Mouse (Mus musculus): ENCODE results near the gene Hnrnph1.

Gene Hnrnph1

GRCm38 (mm10) chr11:50373086-50373485 lies 3.7 kb upstream of the Hnrnph1 start:
- no peak for DNase-seq (ENCODE audit: low spot score)

DNA sequence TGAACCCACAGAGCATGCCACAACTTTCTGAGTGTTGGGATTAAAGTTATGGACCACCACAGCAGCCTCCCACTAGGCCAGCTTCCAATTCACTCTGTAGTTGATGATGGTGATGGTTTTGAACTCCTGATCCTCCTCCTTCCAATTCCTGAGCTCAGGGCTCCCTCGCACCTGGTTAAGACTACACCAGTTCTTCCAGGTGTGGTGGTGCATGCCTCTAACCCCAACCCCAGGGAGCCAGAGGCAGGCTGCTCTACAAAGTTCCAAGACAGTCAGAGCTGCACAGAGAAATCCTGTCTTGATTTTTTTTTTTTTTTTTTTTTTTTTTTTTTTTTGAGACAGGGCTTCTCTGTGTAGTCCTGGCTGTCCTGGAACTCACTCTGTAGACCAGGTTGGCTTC lies 3.2 kb upstream of the Hnrnph1 start:
- DNase-seq (ENCODE audit: low spot score): no peak

DNA sequence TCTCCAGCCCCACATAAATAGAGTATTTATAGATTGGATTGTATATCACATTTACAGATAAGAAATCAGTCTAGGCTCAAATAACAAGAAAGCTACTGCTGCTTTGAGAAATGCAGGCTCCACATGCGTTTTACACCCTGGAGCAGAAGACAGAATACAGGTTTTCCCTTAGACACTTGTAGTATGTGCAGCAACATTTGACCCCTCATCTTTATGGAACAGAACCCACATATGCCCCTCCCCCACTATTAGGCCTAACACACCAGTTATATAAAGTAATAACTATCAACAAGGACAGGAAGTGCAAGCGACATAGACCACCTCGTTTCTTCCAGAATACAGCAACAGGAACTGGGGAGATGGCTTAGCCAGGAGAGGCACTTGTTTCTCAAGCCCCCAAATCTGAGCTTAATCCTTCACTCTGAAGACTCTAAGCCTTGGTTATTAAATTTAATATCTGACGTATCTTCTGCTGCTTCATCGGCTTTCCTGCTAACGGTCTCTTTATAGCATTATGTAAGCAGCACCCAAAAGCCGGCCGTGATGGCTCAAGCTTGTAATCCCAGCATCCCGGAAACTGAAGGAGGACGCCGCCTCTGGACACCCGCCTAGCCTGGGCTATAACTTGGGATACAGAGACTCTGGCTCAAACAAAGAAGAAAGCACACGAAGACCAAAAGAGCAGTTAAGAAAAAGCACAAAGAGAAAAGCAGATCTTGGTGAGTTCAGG lies 2.3 kb upstream of the Hnrnph1 start:
- no peak for DNase-seq (ENCODE audit: low spot score)

- DNase-seq (ENCODE audit: low spot score): no peak
Measured at GRCm38 (mm10) chr11:50375421-50375820, 1.4 kb upstream of the Hnrnph1 start.

- DNase-seq (ENCODE audit: low spot score): no peak
Measured at GRCm38 (mm10) chr11:50376156-50376790, 517 bp upstream of the Hnrnph1 start.

DNA sequence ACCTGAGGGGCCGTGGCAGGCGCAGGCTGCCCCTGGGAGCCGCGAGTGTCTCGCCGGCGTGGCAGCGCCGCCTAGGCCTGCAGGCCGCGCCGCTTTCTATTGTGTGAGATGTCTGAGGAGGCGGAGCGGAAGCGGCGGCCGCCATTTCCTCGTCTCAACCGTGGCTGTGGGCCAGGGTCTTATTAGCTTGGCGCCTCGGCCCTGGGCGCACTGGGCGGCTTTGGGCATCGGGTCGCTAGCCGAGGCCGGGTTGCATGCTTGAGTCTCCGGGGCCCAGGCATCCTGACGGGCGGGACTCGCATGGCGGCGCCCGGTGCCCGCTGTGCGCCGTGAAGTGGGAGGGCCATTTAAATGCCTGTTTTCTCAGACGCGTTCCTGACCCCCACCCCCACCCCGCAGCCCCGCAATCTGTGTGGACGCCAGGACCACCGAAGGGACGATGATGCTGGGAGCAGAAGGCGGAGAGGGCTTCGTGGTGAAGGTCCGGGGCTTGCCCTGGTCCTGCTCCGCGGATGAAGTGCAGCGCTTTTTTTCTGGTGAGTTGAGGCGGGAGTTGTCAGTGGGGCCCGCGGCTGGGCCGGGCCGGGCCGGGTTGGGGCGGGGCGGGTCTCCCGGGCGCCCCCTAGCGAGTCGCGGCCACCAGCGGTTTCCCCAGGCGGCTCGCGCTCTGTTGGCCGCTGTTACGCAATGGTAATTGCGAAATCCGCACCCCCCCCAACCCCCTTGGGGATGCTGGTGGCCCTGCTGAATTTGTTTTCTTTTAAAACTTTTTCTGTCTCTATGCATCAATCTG lies 1.3 kb downstream of the Hnrnph1 start:
- peak; percentile 90 for DNase-seq (ENCODE audit: low spot score)

- DNase-seq (ENCODE audit: low spot score): no peak
Measured at GRCm38 (mm10) chr11:50379023-50379752, 2.4 kb downstream of the Hnrnph1 start.

- no peak for DNase-seq (ENCODE audit: low spot score)
Measured at GRCm38 (mm10) chr11:50381311-50381710, 4.5 kb downstream of the Hnrnph1 start.

DNA sequence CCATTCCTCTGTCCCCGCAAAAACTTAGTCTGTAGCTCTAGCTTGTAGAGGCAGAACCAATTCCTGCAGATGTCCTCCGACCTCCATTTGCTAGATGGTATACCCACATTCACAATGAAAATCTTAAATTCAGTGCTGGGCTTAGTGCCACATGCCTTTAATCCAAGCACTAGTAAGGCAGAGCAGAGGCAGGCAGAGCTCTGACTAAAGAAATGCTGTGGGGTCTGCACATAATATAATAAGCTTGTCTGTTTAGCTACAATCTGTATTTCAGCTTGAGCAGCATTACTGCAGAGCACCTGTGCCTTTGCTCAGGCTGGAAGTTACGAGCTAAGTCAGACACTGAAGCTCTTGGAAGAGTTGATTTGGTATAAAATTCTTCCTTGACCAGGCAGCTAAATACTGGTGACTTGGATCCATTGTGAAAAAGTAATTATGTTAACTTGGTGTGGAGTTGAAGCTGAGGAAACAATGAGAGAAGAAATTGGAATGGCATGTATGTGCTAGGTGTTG lies 10.4 kb downstream of the Hnrnph1 start:
- DNase-seq (ENCODE audit: low spot score): no peak

DNA sequence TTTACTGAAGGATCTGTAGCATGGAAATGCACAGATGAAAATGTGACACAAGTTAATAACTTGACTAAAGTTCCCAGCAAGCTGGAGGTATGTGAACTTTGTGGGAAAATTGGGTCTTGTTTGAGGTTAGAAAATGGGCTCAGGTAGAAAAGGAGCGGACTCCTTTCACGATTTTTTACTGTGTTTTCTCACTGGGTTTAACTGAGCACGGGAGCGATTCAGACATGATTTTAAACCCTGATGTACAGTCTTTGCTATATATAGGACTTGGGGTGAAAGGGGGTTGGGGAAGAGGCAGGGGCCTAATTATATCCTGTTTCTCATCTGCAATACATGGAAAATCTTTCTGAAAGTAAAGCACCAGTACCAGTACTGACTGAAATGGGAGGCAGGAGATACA lies 10.9 kb downstream of the Hnrnph1 start:
- DNase-seq (ENCODE audit: low spot score): no peak

DNA sequence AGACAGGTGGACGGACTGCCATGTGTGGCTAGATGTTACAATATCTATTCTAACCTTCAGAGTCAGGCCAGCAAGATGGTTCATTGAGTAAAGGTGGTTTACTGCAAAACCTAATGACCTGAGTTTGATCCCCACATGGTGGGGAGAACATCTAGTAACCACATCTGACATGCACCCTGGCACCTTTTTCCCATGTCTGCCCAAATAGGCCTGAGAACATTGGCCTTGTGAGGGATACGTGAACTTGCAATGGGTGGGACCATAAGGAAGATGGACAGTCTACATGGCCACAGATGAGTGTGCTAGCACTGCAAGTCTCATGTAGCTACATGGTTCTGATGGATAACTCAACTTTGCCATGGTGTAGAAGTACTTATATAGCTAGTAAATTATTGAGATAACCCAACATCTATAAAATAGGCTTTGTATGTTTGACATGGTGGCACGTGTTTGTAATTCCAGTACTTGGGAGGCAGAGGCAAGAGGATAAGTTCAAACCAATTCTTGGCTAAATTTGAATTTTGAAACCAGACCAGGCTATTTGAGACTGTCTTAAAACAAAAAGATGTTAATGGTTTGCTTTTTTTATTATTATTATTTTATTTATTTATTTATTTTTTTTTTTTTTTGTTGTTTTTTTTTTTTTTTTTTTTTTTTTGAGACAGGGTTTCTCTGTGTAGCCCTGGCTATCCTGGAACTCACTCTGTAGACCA lies 11.6 kb downstream of the Hnrnph1 start:
- DNase-seq (ENCODE audit: low spot score): no peak

DNA sequence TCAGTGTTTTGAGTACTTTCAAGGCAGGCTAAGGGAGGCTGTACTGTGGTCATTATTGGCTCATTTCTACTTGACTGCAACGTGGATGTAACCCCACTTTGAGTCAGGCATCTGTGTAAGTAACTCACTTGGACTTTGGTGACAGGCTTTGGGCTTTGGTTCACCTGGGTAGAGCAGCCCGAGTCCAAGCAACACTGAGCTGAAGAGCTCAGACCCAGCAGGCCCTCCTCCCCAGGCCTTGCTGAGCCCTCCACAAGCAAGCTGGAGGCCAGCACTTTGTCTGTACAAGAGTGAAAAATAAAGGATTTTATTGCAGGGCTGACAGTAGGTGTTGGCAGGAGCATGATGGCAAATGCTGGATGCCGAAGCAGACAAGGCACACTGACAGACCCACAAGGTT lies 12.2 kb downstream of the Hnrnph1 start:
- DNase-seq (ENCODE audit: low spot score): no peak

DNA sequence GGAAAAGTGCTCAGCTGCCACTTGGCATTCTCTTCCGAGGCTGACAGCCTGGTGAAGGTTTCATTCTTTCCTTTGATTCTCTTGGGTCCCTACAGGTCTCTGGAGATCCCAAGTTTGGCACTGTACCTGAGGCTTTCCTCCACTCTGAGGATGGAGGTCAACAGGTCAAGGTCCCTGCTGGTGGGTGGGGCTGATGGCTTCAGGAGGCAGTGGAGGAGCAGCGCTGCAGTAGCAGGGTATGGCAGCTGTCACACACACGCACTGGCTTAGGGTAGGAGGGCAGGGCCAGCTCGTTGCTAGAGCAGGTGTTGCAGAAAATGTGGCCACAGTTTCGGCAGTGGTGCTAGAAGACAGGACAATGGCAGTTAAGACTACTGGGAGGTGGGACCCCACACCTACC lies 12.8 kb downstream of the Hnrnph1 start:
- no peak for DNase-seq (ENCODE audit: low spot score)

GRCm38 (mm10) chr11:50391272-50391960 lies 14.6 kb downstream of the Hnrnph1 start:
- no peak for DNase-seq (ENCODE audit: low spot score)

- no peak for DNase-seq (ENCODE audit: low spot score)
Measured at GRCm38 (mm10) chr11:50393306-50393705, 16.5 kb downstream of the Hnrnph1 start.

- no peak for DNase-seq (ENCODE audit: low spot score)
Measured at GRCm38 (mm10) chr11:50394731-50395130, 17.9 kb downstream of the Hnrnph1 start.

- DNase-seq (ENCODE audit: low spot score): no peak
Measured at GRCm38 (mm10) chr11:50396766-50397307, 20.0 kb downstream of the Hnrnph1 start.

- DNase-seq (ENCODE audit: low spot score): no peak
Measured at GRCm38 (mm10) chr11:50397316-50397715, 20.5 kb downstream of the Hnrnph1 start.

DNA sequence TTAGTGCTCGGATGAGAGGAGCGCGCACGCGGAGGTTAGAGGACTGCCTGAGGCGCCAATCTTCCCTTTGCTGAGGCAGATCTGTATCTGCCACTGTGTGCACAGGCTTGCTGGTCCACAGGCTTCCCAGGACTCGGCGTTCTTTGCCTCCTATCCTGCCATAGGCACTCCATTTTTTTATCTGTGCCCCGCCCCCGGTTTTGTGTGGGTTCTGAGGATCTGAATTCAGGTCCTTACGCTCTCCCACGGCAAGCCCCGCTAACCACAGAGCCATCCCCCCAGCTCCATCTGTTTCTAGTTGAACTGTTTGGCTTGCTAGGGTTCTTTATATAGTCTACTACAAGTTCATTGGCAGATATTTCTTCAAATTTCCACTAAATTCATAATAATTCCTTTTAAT lies 22.0 kb downstream of the Hnrnph1 start:
- peak; percentile 35 for DNase-seq (ENCODE audit: low spot score)

DNA sequence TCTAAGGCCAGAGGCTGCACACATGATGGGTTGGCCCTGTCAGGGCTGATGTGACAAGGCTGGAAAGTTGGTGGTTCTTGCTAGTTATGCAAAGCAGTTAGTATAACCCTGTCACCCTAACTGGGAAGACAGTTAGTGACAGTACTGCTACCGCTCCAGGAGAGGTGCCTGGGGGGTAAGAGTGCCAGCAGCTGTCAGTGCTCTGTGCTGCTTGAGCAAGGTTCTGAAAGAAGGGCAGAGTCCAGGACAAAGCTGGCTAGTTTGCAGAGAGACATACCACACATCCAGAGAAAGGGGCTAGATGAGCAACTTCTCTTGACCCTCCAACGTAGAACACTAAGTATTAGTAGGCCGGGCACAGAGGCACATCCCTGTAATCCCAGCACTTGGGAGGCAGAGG lies 25.7 kb downstream of the Hnrnph1 start:
- no peak for DNase-seq (ENCODE audit: low spot score)

Data from urinary bladder, postnatal 14 days (tissue).